Mouse (Mus musculus) embryonic fibroblast, embryonic 13.5 days (primary cell): ENCODE measurements around the gene Acsl6.

Experiments
- CTCF ChIP-seq: IDR thresholded peaks from 2 replicates; pipeline ENCODE4 v1.5.1; 2011; ENCODE audit warnings: mild to moderate bottlenecking, control low read depth, low read length, moderate library complexity, borderline replicate concordance; ENCODE audit not compliant: insufficient read depth
- POLR2A ChIP-seq: IDR thresholded peaks from 2 replicates; pipeline ENCODE4 v1.6.1; 2011; ENCODE audit warnings: low read depth, mild to moderate bottlenecking, control low read depth, low read length, moderate library complexity

DNA sequence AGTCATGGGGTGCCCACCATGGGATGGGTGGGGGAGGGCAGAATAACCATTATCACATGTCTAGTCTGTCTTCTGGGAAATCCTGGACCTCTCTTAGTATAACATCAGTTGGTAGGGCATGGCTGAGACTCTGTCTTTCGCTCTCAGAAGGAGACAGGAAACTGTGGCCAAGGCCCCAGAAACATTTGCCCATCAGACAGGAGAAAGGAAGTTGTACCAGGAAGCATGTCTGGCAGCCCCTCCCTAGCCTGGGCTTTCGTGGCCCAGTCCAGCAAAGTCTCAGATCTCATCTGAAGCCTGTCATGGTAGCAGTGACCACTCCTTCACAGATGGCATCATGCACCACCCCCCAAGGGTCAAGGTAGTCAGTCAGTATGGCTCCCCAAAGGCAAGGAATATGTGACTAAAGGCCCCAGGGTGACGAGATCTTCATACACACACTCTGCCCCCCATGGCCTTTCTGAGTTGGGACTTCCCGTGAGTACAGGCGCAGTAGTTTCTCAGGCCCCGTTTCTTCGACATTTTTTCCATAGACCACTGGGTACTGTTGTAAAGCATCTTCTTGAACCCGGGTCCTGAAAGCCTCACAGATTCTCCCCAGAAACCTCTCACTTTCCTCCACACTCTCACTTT lies 15.7 kb upstream of the Acsl6 start:
- TF ChIP-seq POLR2A (no peak), CTCF (no peak)
